Mouse (Mus musculus) erythroblast, embryonic 14.5 days (primary cell): ENCODE measurements around the gene Ppm1a. TPM values are rescaled to one million over a fixed set of nuclear protein-coding genes. Genes with fewer than 3 reads are reported as not detected.
"Not testable (repeated sequence)": the region's sequence is repeated elsewhere in the genome, so short reads cannot be mapped to it uniquely, and the experiment has no call there.

Experiments used
- H3K27me3 ChIP-seq: 2 replicates; pipeline ENCODE4 v1.6.1; 2012; ENCODE audit warnings: inconsistent platforms; ENCODE audit not compliant: control insufficient read depth
- H3K36me3 ChIP-seq: 2 replicates; pipeline ENCODE4 v1.6.1; 2012; ENCODE audit warnings: mild to moderate bottlenecking, inconsistent platforms; ENCODE audit not compliant: control insufficient read depth
- H3K4me1 ChIP-seq: 2 replicates; pipeline ENCODE4 v1.6.1; 2012; ENCODE audit warnings: inconsistent platforms; ENCODE audit not compliant: control insufficient read depth
- H3K4me3 ChIP-seq: replicated peaks from 2 replicates; pipeline ENCODE3; 2012; ENCODE audit warnings: moderate library complexity, mild to moderate bottlenecking, inconsistent platforms
- H3K9me3 ChIP-seq: 2 replicates; pipeline ENCODE4 v1.6.1; 2012; ENCODE audit warnings: low read length, inconsistent platforms, mixed read lengths; ENCODE audit not compliant: control insufficient read depth
- GATA1 ChIP-seq: IDR thresholded peaks from 2 replicates; pipeline ENCODE4 v1.6.1; 2012; ENCODE audit warnings: low read length, inconsistent platforms, mixed read lengths
- TAL1 ChIP-seq: IDR thresholded peaks from 3 replicates; pipeline ENCODE4 v1.6.1; 2012; ENCODE audit warnings: low read length, inconsistent platforms, mixed read lengths
- polyA plus RNA-seq: library from polyadenylated mRNA; stranded (reverse); fragments of >175 nt; gene quantifications from 2 replicates; pipeline ENCODE4 v1.2.3, GENCODE M21; 2012

Gene Ppm1a
- polyA plus RNA-seq, 1 experiment: 2.5 TPM

DNA sequence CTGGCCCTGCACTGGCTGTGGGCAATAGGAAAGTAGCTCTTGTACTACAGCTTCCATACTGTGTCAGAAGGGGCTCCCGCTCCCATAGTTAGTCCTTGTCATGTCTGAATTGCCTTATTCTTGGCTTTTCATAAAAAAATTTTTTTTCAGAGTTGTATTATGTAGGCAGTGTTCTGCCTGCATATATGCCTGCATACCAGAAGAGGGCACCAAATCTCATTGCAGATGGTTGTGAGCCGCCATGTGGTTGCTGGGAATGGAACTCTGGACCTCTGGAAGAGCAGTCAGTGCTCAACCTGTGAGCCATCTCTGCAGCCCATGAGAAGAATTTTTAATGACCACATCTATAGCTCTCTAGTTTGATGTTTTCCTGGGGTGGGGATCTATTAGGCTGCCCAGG is 13.9 kb downstream of the Ppm1a start:
- Histone ChIP-seq H3K27me3 (no peaks in the 10 kb centered on the region), H3K4me1 (peaks cover 28% of the 10 kb centered on the region), H3K9me3 (peaks cover 3% of the 10 kb centered on the region; the same call in 1 of the 2 replicates), H3K36me3 (peaks cover 37% of the 10 kb centered on the region), H3K4me3 (no peak overlapping the region)
- TF ChIP-seq GATA1 (no peak), TAL1 (no peak)

DNA sequence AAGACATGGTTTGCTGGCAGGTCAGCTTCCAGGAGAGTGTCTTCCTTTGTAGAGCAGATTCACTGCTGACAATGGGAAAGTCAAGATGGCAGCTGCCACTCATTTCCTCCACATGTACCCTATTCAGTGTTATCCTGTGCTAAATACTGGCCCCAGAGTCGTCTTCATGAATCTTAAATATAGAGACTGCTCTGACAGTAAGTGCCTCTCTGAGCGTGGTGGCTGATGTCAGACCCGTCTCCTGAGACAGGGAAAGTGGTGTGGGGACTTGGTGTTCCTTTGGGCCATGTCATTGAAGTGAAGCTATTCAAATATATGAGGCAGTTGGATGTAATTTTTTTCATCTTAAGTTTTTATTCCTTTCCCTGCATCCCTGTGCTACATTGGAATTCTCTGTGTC is 14.5 kb downstream of the Ppm1a start:
- Histone ChIP-seq H3K36me3 (peaks cover 38% of the 10 kb centered on the region), H3K4me3 (no peak overlapping the region)
- TF ChIP-seq GATA1: no peak
- no peak for TF ChIP-seq TAL1

DNA sequence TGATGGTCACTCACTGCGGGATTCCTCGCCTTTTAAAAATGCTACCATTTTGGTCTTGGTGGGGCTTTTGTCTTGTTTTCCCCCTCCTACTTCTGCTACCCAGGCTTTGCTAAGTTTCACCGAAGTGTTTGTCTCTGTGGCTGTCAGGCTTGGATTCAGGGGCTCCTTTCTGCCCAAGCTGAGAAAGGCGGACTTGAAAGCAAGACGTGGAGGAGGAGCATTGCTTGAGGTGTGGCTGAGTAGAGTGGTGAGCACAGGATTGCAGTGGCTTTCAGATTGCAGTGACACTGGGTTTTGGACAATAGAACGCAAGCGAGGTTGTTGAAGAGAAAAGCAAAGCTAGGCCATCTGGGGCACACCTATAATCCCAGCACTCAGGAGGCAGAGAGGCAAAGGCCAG is 16.7 kb downstream of the Ppm1a start:
- H3K27me3 ChIP-seq: no peaks in the 10 kb centered on the region
- no peak overlapping the region for H3K4me3 ChIP-seq
- H3K4me1 ChIP-seq: peaks cover 11% of the 10 kb centered on the region
- no peak for TF ChIP-seq TAL1
- H3K9me3 ChIP-seq: peaks cover 3% of the 10 kb centered on the region; the same call in 1 of the 2 replicates
- peaks cover 36% of the 10 kb centered on the region for H3K36me3 ChIP-seq

More for the DNA sequence above, 14.5 kb downstream of the Ppm1a start:
- H3K4me1 ChIP-seq: peaks cover 27% of the 10 kb centered on the region
- H3K9me3 ChIP-seq: peaks cover 3% of the 10 kb centered on the region; the same call in 1 of the 2 replicates
- H3K27me3 ChIP-seq: no peaks in the 10 kb centered on the region

DNA sequence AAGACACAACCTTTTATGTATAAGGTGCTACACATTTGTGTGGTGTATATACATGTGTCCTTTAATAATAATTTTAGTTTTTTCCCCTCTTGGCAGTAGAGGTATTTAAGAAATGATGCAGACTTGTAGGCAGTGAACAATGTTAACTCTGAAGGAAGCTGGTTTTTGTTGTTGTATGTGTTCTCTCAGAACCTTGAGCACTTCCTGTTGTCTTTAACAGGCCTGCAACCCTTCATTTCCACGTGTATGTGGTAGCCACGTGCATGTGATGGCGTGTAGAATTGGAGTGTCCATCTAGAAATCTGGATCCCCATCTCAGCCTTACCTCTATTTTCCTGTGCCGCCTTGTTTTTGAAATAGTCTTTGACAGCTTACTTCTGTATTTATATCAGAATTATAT is 20.0 kb downstream of the Ppm1a start:
- H3K4me3 ChIP-seq: no peak overlapping the region
- TF ChIP-seq GATA1: no peak
- TF ChIP-seq TAL1: no peak

DNA sequence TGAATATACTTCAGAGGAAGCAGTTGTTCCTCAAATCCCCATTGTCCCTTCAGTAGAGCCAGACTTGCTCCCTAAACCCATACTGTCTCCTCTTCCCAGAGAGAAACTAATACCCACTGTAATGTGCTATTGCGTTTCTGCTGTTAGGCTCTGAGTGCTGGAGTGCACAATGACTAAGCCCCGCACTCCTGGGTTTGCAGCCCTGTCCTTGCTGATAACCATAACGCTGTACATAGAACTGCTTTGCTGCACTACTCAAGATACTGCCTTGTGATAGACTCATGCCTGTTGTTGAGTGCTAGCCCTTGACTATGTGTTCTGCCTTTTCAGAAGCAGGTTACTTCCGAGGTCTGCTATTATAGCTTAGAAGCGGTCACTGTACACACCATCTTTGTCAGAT is 22.9 kb downstream of the Ppm1a start:
- no peaks in the 10 kb centered on the region for H3K27me3 ChIP-seq
- peaks cover 39% of the 10 kb centered on the region for H3K36me3 ChIP-seq
- peaks cover 31% of the 10 kb centered on the region for H3K4me1 ChIP-seq
- no peak; the same call in 1 of the 2 replicates for TF ChIP-seq GATA1
- no peak; the same call in 2 of the 3 replicates for TF ChIP-seq TAL1
- no peaks in the 10 kb centered on the region for H3K9me3 ChIP-seq
- H3K4me3 ChIP-seq: no peak overlapping the region

More for the DNA sequence above, 20.0 kb downstream of the Ppm1a start:
- H3K4me1 ChIP-seq: peaks cover 25% of the 10 kb centered on the region
- H3K9me3 ChIP-seq: no peaks in the 10 kb centered on the region
- H3K36me3 ChIP-seq: peaks cover 21% of the 10 kb centered on the region
- no peaks in the 10 kb centered on the region for H3K27me3 ChIP-seq

DNA sequence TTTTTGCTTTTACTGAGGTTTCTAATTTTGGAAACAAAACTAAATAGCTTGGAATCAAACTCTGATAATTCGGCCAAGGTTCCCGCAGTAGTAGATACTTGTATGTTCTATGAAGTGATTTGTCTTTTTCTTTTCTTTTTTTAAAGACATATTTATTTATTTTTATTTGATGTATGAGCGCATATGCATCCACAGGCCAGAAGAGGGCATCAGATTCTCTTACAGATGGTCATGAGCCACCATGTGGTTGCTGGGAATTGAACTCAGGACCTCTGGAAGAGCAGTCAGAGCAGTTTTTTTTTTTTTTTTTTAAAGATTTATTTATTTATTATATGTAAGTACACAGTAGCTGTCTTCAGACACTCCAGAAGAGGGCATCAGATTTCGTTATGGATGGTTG is 25.5 kb downstream of the Ppm1a start:
- Histone ChIP-seq H3K4me1 (peaks cover 35% of the 10 kb centered on the region), H3K36me3 (peaks cover 50% of the 10 kb centered on the region)
- not testable (repeated sequence) for H3K27me3 ChIP-seq, H3K4me3 ChIP-seq, H3K9me3 ChIP-seq

DNA sequence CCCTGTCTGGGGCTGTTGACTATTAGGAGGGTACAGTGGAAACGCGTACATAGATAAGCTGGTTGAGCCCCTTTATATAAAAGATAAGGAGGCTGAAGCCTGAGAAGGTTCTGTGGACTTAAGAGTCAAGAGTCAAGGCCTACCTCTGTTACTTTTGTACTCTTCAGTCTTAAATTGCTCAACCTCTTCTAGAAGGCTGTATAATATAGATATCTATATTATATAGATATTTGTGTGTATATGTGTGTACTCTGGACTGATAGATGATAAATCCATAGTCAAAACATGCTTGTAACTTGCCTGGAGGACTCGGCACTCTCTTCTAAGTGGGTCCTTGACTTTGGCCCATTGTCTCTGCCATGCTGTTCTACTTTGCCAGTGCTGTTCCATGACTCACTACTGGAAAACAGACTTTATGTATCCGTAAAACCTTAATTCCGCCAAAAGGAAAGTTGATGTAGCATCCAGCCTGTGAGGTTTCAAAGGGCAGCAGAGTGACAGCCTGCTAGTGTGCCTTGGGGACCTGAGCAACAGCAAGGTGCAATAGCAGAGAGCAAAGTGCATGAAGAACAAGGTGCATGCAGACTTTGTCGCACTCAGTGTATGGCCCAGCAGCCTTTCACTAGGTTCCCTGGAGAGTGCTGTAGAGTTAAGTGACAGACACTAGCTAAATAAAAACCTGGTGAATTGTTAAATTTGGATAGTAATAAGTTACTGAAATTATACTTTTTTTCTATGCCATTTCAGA is 28.1 kb downstream of the Ppm1a start:
- no peak overlapping the region for H3K4me3 ChIP-seq
- H3K27me3 ChIP-seq: no peaks in the 10 kb centered on the region
- peaks cover 26% of the 10 kb centered on the region for H3K4me1 ChIP-seq
- no peaks in the 10 kb centered on the region for H3K9me3 ChIP-seq
- peaks cover 51% of the 10 kb centered on the region for H3K36me3 ChIP-seq
- TF ChIP-seq GATA1 (no peak), TAL1 (no peak)

DNA sequence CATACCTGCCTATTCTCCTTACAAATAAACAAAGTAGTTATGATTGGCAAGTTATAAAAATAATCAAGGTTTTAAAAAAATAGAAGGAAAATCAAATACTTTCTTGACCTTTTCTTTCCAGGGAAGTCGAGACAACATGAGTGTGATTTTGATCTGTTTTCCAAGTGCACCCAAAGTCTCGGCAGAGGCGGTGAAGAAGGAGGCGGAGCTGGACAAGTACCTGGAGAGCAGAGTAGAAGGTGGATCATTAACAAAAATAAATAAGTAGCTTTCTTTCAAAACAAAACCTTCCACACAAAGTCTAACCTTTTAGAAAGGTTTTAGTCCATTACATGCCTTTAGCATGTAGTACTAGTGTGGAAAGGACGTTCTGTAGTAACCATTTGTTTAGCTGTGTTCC is 29.3 kb downstream of the Ppm1a start:
- Histone ChIP-seq H3K4me3 (no peak overlapping the region), H3K36me3 (peaks cover 57% of the 10 kb centered on the region), H3K9me3 (no peaks in the 10 kb centered on the region), H3K27me3 (no peaks in the 10 kb centered on the region), H3K4me1 (peaks cover 28% of the 10 kb centered on the region)
- TF ChIP-seq GATA1: no peak
- TF ChIP-seq TAL1: no peak

DNA sequence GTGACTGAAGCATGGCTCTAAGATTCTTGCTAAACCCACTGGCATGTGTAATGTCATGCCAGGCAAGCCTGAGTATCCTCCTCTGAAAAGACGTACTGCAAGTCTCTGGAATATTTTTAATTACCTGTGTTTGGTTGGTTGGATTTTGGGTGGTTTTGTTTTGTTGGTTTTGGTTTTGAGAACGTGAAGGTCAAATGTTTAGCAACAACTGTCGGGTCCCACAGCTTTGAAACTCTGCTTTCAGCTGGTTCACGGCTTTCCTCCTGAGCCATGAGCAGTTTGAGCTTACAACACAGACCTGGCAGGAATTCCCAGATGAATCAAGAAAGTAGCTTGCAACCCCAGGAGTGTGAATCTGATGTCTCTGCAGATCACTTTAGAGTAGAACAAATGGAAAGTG is 29.7 kb downstream of the Ppm1a start:
- Histone ChIP-seq H3K4me1 (peaks cover 30% of the 10 kb centered on the region), H3K4me3 (no peak overlapping the region), H3K27me3 (no peaks in the 10 kb centered on the region), H3K36me3 (peaks cover 61% of the 10 kb centered on the region), H3K9me3 (no peaks in the 10 kb centered on the region)
- TF ChIP-seq TAL1 (no peak), GATA1 (no peak)

DNA sequence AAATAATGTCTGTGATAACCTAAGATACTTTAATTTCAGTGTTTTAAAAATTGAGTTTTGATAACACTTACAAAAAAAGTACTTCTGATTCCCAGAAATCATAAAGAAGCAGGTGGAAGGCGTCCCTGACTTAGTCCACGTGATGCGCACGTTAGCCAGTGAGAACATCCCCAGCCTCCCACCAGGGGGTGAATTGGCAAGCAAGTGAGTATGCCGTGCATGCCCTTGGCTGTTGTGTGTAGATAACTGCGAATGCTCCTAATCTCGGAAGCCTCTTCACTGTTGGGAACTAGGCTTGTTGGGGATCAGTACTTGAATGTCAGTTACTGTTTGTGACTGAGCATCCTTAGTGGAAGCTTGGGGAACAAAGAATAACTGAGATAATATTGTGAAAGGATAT is 33.3 kb downstream of the Ppm1a start:
- H3K9me3 ChIP-seq: no peaks in the 10 kb centered on the region
- TF ChIP-seq TAL1: peak; percentile 52; the same call in 2 of the 3 replicates
- no peak for TF ChIP-seq GATA1
- H3K27me3 ChIP-seq: no peaks in the 10 kb centered on the region
- H3K4me3 ChIP-seq: no peak overlapping the region
- peaks cover 71% of the 10 kb centered on the region for H3K36me3 ChIP-seq
- peaks cover 19% of the 10 kb centered on the region for H3K4me1 ChIP-seq
